ENCODE assay signal across 8 mouse cellular contexts in genomic region chr13:74363859-74364235, GRCm38 (mm10). TPM values are rescaled to one million over a fixed set of nuclear protein-coding genes. Genes with fewer than 3 reads are reported as not detected.
DNase-seq lines count a peak whose midpoint lies in the region; ATAC-seq and TF ChIP-seq lines count a peak whose summit lies in the region.

Gene Lrrc14b, minus strand, starts transcription at chr13:74364005.

- peak; percentile 52 for DNase-seq in midbrain, postnatal 0 days (ENCODE audit: low spot score)
- DNase-seq in heart, postnatal 14 days = peak; percentile 56 to 69
- DNase-seq in skeletal muscle tissue, adult 2 months (ENCODE audit: low read depth, low spot score) = peak; percentile 95
- DNase-seq in layer of hippocampus, postnatal 10 days (ENCODE audit: low spot score in 2 of 2) = no peak
- no peak for DNase-seq in layer of hippocampus, adult 9-11 months
- no peak for DNase-seq in right cerebral cortex, postnatal 4 days

- no peaks in the 10 kb centered on the region for H3K27me3 ChIP-seq in midbrain, postnatal 0 days (ENCODE audit: insufficient read depth, low read length)
- H3K27me3 ChIP-seq in midbrain, embryonic 16.5 days (ENCODE audit: control insufficient read depth, insufficient read depth, low read depth, low read length) = no peaks in the 10 kb centered on the region

- WGBS in midbrain, postnatal 0 days = 77% methylated on average over 8 of the region's 8 CpGs
- WGBS in midbrain, embryonic 16.5 days = 88% methylated on average over 8 of the region's 8 CpGs

- H3K27ac ChIP-seq in midbrain, postnatal 0 days (ENCODE audit: low read depth, low read length) = no peak within 1 kb of the TSS
- H3K27ac ChIP-seq in midbrain, embryonic 16.5 days (ENCODE audit: low read length) = no peak within 1 kb of the TSS

- H3K36me3 ChIP-seq in midbrain, postnatal 0 days (ENCODE audit: insufficient read depth, low read length) = peaks cover 15% of the 10 kb centered on the region
- H3K36me3 ChIP-seq in midbrain, embryonic 16.5 days (ENCODE audit: control insufficient read depth, insufficient read depth, low read length) = peaks cover 14% of the 10 kb centered on the region

- intact Hi-C loops in heart, postnatal 14 days (cut with DNase I) = no loop called here

- no peak within 1 kb of the TSS for H3K4me3 ChIP-seq in midbrain, postnatal 0 days (ENCODE audit: low read depth, low read length)
- H3K4me3 ChIP-seq in midbrain, embryonic 16.5 days (ENCODE audit: low read depth, low read length) = no peak within 1 kb of the TSS

- ATAC-seq in midbrain, postnatal 0 days (ENCODE audit: low FRiP score) = no peak
- no peak for ATAC-seq in midbrain, embryonic 16.5 days
- ATAC-seq in common myeloid progenitor, adult 5-6 weeks (replicated peaks; ENCODE audit: low read depth, poor library complexity, severe bottlenecking) = peak; percentile 33

- H3K9ac ChIP-seq in midbrain, postnatal 0 days (replicated peaks; ENCODE audit: low read length, poor library complexity, severe bottlenecking) = no peak within 1 kb of the TSS
- H3K9ac ChIP-seq in midbrain, embryonic 16.5 days (ENCODE audit: low read depth, low read length) = no peak within 1 kb of the TSS

- no peak within 1 kb of the TSS for H3K4me2 ChIP-seq in midbrain, postnatal 0 days (ENCODE audit: low read depth, low read length, poor library complexity, severe bottlenecking)
- H3K4me2 ChIP-seq in midbrain, embryonic 16.5 days (ENCODE audit: low read length) = no peak within 1 kb of the TSS

- no peak for TF ChIP-seq CTCF in midbrain, postnatal 0 days (IDR thresholded peaks at IDR 0.05)

- H3K9me3 ChIP-seq in midbrain, postnatal 0 days (ENCODE audit: low read length) = no peaks in the 10 kb centered on the region
- no peaks in the 10 kb centered on the region for H3K9me3 ChIP-seq in midbrain, embryonic 16.5 days (replicated peaks; ENCODE audit: control insufficient read depth, low read length, poor library complexity, severe bottlenecking)

- no peaks in the 10 kb centered on the region for H3K4me1 ChIP-seq in midbrain, postnatal 0 days (ENCODE audit: insufficient read depth, low read length)
- H3K4me1 ChIP-seq in midbrain, embryonic 16.5 days (ENCODE audit: control insufficient read depth, insufficient read depth, low read length) = no peaks in the 10 kb centered on the region

RNA-seq across cellular contexts. Expression of gene Lrrc14b, which starts in this region (rescaled TPM):
- not detected in 2 replicates for total RNA-seq in midbrain, postnatal 0 days (2014; rRNA removed)
- not detected in 2 replicates for polyA plus RNA-seq in midbrain, postnatal 0 days (2015; fragmentation: Nextera tagmentation; extraction: Ambion mirVana)
- not detected in 2 replicates for polyA plus RNA-seq in midbrain, embryonic 16.5 days (2015; fragmentation: Nextera tagmentation; extraction: Ambion mirVana)
- 0.05 TPM in 1 of 2 replicates, not detected in the other for total RNA-seq in common myeloid progenitor, adult 5-6 weeks (2017)
- total RNA-seq in heart, postnatal 14 days (2021) = 10 to 100 TPM; 57.2 to 58.7 TPM
- total RNA-seq in layer of hippocampus, postnatal 10 days (2021) = not detected

Comparison
In these comparisons a context has a peak if more than half of its experiments do, and no peak if none do; other contexts are left out.
1. RNA of gene Lrrc14b (total RNA-seq): 57.2 to 58.7 TPM in heart, postnatal 14 days; 0.05 TPM in common myeloid progenitor, adult 5-6 weeks, not detected in midbrain, postnatal 0 days and not detected in layer of hippocampus, postnatal 10 days; every median in the first group is over 10 times any median in the second.
2. Peak in DNase-seq in midbrain, postnatal 0 days; RNA of the gene not detected or under 1 TPM.
3. Peak in ATAC-seq in common myeloid progenitor, adult 5-6 weeks; RNA of the gene not detected or under 1 TPM.
4. DNase-seq: peak in heart, postnatal 14 days (2 of 2) and skeletal muscle tissue, adult 2 months (single experiment); none in layer of hippocampus, postnatal 10 days (0 of 2), layer of hippocampus, adult 9-11 months (single experiment) and right cerebral cortex, postnatal 4 days (single experiment).